Mouse (Mus musculus): ENCODE results near the gene Epb42. TPM values are rescaled to one million over a fixed set of nuclear protein-coding genes. Genes with fewer than 3 reads are reported as not detected.

Epb42 gene
- polyA plus RNA-seq, 1 experiment from 2014 or later = 136 TPM

Small RNA genes within 50 kb of the gene (microRNA-seq; reads per million reads assigned to microRNA genes)
- gene Gm44325 = not detected

Other genes with a start within 250 kb of the Epb42 start
- gene Cdan1, start 186.9 kb downstream of the Epb42 start, polyA plus RNA-seq (2015; fragmentation: Nextera tagmentation; extraction: Ambion mirVana) = 2.9 and 3.6 TPM in 2 replicates
- 0.80 and 0.89 TPM in 2 replicates for gene Ttbk2, start 186.5 kb downstream of the Epb42 start, polyA plus RNA-seq (2015; fragmentation: Nextera tagmentation; extraction: Ambion mirVana)
- gene Ubr1, start 66.4 kb downstream of the Epb42 start, polyA plus RNA-seq (2015; fragmentation: Nextera tagmentation; extraction: Ambion mirVana) = 14.1 and 16.8 TPM in 2 replicates
- gene Tmem62, start 60.1 kb downstream of the Epb42 start, polyA plus RNA-seq (2015; fragmentation: Nextera tagmentation; extraction: Ambion mirVana) = 1.9 and 2.3 TPM in 2 replicates
- 43.5 and 48.3 TPM in 2 replicates for gene Ccndbp1, start 28.7 kb downstream of the Epb42 start, polyA plus RNA-seq (2015; fragmentation: Nextera tagmentation; extraction: Ambion mirVana)
- gene Tgm5, start 48.8 kb upstream of the Epb42 start, polyA plus RNA-seq (2015; fragmentation: Nextera tagmentation; extraction: Ambion mirVana) = not detected in 2 replicates
- gene Tgm7, start 72.7 kb upstream of the Epb42 start, polyA plus RNA-seq (2015; fragmentation: Nextera tagmentation; extraction: Ambion mirVana) = not detected in 2 replicates
- 10.4 and 13.3 TPM in 2 replicates for gene Adal, start 103.4 kb upstream of the Epb42 start, polyA plus RNA-seq (2015; fragmentation: Nextera tagmentation; extraction: Ambion mirVana)
- gene Lcmt2, start 103.6 kb upstream of the Epb42 start, polyA plus RNA-seq (2015; fragmentation: Nextera tagmentation; extraction: Ambion mirVana) = 10.5 and 12.8 TPM in 2 replicates
- 23.0 and 27.9 TPM in 2 replicates for gene Tubgcp4, start 133.6 kb upstream of the Epb42 start, polyA plus RNA-seq (2015; fragmentation: Nextera tagmentation; extraction: Ambion mirVana)
- 3.3 and 4.0 TPM in 2 replicates for gene Zscan29, start 134.1 kb upstream of the Epb42 start, polyA plus RNA-seq (2015; fragmentation: Nextera tagmentation; extraction: Ambion mirVana)
- gene Trp53bp1, start 234.3 kb upstream of the Epb42 start, polyA plus RNA-seq (2015; fragmentation: Nextera tagmentation; extraction: Ambion mirVana) = 15.5 and 18.7 TPM in 2 replicates